Mouse (Mus musculus): ENCODE results near the gene Per1.

DNA sequence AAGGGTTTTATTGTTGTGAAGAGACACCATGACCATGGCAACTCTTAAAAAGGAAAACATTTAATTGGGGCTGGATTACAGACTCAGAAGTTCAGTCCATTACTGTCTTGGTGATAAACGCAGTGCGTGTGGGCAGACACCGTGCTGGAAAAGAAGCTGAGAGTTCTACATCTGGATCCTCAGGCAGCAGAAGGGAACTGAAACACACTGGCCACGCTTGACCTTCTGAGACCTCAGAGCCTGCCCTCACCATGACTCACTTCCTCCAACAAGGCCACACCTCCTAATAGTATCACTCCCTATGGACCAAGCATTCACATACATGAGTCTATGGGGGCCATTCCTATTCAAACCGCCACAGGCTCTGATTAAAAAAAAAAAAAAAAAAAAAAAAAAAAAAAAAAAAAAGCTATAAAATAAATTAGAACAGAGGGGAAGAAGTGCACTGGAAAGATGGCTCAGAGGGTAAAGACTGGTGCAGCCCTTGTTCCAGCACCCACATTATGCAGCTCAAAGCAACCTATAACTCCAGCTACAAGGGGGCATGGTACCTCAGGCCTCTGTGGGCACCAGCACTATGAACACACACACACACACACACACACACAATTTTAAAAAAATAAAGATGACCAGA, 16.1 kb upstream of the Per1 start:
- TF ChIP-seq GATA1 (IDR thresholded peaks at IDR 0.05; ENCODE audit: low read length): no peak
- no peak for TF ChIP-seq TAL1 (IDR thresholded peaks at IDR 0.05; ENCODE audit: low read length)

Data from erythroblast, embryonic 14.5 days (primary cell).